Mouse (Mus musculus) ovary, postnatal 14 days (tissue): ENCODE results near the gene Snx32.

ENCODE experiments used
- DNase-seq: peaks from one replicate; pipeline ENCODE4 v3.0.0; 2022; ENCODE audit warnings: low spot score

Snx32 gene

GRCm38 (mm10) chr19:5457746-5458442, 52.4 kb downstream of the Snx32 start, which contains the start of gene Ccdc85b:
Gene Ccdc85b, minus strand, starts transcription at chr19:5457894.
- DNase-seq, result no peak

- DNase-seq, result peak; percentile 89
Measured at GRCm38 (mm10) chr19:5456922-5457745, 53.2 kb downstream of the Snx32 start.

- no peak for DNase-seq
Measured at GRCm38 (mm10) chr19:5456241-5456921, 54.0 kb downstream of the Snx32 start.

DNA sequence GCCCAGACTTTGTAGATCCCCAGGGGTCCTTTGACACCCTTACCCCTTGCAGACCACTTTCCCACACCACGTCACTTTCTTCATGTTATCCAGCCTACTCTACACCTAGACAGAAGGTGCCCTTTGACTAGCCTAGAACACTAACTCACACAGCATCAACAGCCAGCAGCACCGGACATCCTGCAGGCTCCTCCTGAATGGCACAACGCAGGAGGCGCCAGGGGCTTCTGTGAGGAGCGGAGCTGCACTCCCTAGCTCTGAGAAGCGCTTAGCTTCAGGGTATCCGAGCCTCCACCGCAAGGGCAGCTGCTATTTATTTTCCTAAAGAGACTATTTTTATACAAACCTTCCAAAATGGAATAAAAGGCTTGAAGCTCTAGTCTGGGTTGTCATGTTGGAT, 54.8 kb downstream of the Snx32 start:
- DNase-seq, result no peak

DNA sequence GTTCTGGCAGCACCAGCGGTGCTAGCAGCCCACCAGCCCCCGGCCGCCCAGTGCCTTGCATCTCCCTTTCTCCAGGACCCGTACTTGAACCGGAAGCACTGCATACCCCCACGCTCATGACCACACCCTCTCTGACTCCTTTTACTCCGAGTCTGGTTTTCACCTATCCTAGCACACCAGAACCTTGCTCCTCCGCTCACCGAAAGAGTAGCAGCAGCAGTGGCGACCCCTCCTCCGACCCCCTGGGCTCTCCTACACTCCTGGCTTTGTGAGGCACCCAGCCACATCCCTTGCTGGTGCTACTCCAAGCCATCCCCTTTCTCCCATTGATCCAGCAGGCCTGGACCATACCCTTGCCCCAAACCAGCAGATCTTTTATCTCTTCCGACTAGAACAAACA, 55.3 kb downstream of the Snx32 start:
- no peak for DNase-seq

- DNase-seq, result no peak
Measured at GRCm38 (mm10) chr19:5451766-5452165, 58.6 kb downstream of the Snx32 start.

DNA sequence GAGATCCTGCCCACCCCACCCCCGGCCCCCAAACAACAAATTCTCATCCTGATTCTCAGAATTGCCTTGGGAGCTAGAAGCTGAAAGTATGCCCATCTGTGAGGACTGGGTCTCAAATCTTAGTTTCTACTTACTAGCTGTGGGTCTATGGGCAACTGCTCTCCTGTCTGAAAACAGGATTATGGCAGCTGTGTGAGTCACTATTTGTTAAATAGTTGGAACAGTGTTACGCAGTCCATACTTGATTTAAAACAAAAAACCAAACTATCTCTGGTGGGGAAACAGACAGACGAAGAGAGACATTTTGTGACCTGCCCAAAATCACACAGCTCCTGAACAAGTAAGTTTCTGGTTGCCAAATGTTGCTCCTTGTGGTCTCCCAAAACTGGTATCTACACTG, 60.7 kb downstream of the Snx32 start:
- no peak for DNase-seq

GRCm38 (mm10) chr19:5448354-5449150, 61.8 kb downstream of the Snx32 start:
- DNase-seq, result no peak

GRCm38 (mm10) chr19:5447515-5448353, 62.6 kb downstream of the Snx32 start, which contains the start of gene Fosl1:
Gene Fosl1, plus strand, starts transcription at chr19:5447547.
- DNase-seq, result peak; percentile 63

GRCm38 (mm10) chr19:5445747-5446146, 64.6 kb downstream of the Snx32 start:
- no peak for DNase-seq

DNA sequence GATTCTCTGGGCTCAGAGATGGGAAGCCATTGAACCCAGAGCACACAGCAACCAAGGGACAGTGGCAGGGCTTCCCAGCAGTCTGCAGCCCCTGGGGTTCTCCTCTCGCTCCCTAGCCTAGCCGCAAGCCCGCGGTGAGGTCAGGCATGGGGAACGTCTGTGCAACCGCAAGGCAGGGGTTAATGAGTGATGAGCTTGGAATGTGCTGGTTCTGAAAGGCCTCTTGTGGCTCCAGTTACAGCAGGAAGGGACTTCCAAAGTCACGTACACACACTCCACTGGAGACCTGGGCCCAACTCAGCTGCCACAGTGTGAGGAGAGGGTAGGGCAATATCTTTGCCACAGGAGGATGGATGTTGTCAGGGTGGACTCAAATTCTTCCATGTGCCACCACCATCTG, 65.4 kb downstream of the Snx32 start:
- DNase-seq, result no peak

DNA sequence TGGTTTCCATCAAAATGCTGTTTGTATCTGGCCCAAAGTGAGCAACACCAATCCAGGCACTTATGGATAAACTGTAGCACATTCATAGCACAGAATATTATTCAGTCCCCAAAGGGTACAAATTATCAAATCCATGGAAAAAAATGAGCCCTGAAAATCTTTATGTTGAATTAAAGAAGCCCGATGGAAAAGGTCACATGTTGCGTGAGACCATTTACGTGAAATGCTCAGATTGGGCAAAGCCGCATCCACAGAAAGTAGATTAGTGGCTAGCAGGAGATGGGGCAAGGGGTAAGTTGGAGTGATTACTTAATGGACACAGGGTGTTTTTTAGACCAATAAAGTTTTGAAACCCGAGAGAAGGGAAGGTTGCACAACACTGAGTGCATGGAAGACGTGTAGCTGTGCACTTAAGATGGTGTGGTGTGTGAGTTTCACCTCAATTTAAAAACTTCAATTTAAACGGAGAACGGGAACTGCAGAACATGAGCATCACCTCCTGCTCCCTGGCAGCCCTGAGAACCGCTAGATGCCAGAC, 65.9 kb downstream of the Snx32 start:
- no peak for DNase-seq
